Mouse (Mus musculus) brain, adult 2 months (tissue): ENCODE data around the gene Slc36a3.
A peak's percentile ranks its signal among the peaks of the same experiment; 100 is the strongest.
"Not testable (repeated sequence)": the region's sequence is repeated elsewhere in the genome, so short reads cannot be mapped to it uniquely, and the experiment has no call there.

Experiments
- DNase-seq: peaks from one replicate; pipeline ENCODE4 v3.0.0; 2011; ENCODE audit warnings: low read depth, low spot score

Slc36a3 gene

DNA sequence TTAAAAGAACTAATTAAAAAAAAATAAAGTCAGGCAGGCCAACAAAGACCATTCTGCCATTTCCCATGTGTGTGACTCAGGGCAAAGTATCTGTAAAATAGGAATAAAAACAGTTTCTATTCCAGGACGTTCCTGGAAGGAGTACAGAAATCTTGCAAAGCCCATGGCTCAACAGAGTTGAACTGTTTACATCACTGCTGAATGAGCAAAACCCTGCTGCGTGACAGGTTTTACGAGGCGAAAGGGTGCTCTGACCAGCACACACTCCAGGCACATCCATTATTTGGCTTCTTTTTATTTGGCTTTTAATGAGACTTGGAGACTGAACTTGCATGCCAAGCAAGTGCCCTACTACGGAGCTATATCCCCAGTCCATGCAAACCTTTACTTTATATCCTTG is 7.5 kb downstream of the Slc36a3 start:
- no peak for DNase-seq

DNA sequence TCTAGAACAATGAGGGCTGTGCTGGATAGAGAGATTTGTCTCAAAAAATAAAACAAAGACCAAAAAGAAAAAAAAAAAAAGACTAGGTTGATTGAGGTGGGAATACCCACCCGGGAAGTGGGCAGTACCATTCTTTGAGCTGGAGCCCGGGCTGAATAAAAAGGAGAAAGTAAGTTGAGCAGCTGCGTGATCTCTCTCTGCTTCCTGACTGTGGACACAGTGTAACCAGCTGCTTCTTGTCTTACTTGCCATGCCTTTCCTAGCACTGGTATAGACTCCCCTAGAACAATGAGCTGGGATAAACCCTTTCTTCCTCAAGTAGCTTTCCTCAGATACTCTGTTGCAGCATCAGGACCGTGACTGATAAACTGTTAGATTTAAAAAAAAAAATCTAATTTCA is 10.0 kb downstream of the Slc36a3 start:
- no peak for DNase-seq

DNA sequence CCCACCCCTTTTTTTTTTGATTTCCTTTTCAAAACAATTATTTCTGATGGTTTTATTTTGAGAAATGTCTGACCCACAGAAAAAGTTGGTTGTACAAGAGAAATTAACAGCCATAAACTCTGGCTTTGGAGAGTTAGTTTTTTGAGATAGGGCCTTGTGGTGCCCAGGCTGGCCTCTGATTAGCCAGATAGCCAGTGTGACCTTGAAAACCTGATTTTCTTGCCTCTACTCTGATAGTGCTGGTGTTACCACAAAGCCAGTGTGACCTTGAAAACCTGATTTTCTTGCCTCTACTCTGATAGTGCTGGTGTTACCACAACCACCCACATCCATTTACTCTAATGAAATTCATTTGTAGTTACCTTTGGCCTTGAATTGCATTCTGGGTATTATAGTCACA is 13.9 kb downstream of the Slc36a3 start:
- no peak for DNase-seq

DNA sequence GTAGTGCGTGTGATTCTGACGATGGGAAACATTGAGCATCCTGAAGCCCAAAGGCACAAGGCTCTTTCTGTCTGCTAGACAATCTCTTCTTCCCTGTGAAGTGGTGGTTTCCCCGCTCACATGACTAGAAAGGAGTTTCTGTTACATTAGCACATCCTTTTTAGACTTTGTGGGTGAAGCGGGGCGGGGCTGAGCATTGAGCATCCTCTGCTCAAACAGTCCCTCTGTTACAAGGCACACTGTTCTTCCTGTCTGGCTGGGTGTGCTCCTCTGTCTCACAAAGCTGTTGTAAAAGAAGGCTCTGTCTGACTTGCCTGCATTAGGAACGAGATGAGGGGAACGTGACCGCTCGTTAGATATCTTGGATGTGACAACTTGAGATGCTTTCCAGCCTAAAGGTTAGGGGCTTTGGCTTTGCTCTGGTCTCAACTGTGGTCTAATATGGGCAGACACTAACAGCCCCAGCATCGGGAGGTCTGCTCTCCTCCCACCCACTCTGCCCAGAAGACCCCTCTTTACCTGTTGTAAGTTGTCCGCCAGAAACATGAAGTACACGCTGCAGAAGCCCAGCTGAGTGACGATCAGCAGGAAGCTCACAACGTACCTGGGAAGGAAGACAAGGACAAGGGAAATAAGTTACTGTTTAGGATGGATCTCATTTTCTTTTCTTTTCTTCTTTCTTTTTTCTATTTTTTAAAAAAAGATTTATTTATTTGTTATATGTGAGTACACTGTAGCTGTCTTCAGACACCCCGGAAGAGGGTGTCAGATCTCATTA is 14.5 kb downstream of the Slc36a3 start:
- peak; percentile 37 for DNase-seq

DNA sequence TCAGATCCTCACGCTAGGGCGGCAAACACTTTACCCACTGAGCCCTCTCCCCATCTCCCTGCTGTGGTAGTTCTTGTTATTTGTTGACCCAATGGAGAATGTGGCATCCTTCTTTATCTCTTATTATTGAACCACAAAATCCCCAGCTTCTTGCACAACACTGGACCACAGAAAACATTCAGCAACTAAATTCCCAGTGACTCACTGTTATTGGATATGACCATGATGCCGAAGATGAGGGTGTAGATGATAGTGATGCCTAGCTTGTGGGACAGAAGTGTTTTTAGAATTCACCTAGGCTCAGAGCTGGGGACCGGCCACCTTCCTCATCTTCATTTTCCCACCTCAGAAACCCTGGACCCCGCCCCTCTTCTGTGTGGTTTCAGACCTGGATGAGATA is 16.6 kb downstream of the Slc36a3 start:
- DNase-seq: no peak

DNA sequence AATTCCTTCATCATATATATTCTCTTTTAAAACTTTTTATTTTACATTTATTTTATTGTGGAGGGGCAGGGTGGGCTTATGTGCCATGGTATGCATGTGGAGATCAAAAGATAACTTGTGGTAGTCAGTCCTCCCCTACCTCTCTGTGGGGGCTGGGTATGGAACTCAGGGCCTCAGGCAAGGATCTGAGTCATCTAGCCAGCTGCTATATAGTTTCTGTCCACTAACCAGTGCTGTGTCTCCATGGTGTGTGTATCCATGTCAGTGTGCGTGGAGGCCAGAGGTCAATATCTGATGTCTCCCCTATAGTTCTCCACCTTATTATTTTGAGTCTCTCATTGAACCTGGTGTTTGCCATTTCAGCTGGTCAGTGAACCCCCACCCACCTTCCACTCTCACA is 17.1 kb downstream of the Slc36a3 start:
- no peak for DNase-seq

DNA sequence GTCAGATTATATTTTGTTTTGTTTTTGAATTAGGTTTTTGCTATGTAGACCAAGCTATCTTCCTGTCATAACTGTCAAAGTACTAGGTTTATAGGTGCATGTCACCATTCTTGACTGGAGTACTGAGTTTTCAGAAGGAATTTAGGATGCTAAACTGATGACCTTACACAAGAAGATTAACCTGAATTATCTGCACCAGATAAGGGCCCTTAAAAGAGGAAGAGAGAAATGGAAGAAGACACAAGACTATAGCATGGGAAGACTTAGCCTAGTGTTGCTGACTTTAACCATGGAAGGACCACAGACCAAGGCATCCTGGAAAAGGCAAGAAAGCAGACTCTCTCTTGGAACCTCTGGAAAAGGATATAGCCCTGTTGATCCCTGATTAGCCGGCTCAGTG is 18.3 kb downstream of the Slc36a3 start:
- DNase-seq: no peak

DNA sequence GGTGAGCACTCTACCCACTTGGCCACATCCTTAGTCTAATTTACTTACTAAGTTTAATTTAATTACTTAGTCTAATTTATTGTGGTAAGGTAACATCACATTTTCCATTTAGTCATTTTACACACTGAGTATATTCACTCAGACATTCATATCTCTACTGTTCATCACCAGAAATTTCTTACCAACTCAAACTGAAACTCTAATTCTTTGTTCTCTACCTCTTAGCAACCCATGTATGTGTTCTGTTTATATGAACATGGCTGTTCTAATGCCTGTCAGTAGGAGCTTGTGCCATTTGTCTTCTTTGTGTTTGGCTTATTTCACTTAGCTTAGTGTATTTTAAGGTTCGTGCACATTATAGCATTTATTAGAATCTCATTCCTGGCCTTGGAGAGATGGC is 19.6 kb downstream of the Slc36a3 start:
- DNase-seq: no peak

DNA sequence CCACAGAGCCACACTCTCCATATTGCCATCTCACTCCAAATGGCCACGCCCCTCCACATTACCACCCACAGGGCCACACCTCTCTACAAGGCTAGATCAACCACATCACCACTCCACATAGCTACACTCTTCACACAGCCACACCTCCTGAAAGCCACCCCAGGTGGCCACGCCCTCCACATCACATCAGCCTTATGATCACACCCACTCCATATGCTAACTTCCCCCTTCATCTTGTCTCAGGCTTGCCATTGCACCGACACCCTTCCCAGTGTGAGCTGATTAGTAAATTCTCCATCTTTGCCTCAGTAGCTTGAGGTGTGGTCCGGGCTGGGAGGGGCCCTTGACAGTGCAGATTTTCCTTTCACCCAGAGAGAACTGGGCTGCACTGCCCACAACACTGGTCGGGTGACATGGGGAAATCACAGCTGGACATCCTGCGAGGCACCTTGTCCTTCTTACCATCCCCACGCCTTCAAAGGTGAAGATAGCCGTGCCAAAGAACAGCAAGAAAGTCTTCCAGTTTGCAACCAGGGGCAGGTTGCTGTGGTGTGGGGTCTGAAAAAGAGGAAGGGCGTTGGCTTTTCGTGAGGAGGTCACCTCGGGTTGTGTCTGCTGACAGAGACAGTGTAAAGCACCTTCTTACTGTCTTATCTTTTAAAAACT is 20.3 kb downstream of the Slc36a3 start:
- DNase-seq: no peak

DNA sequence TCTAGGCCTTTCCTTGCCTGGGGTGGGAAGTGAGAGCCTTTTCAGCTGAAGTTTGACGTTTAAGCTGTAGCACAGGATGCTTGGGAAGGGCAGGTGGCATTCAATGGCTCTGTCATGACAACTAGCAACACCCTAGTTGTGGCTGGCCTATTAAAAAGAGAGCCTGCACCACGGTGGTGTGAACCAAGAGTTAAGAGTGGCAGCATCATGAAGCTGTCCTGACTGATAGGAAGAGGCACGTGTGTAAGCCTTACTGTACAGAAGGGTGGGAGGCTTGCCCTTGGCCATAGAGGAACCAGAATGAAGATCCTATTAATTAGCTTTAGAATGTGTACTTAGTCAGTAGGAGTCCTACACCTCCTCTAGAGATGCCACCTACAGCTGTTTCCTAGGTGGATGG is 23.1 kb downstream of the Slc36a3 start:
- DNase-seq: no peak

DNA sequence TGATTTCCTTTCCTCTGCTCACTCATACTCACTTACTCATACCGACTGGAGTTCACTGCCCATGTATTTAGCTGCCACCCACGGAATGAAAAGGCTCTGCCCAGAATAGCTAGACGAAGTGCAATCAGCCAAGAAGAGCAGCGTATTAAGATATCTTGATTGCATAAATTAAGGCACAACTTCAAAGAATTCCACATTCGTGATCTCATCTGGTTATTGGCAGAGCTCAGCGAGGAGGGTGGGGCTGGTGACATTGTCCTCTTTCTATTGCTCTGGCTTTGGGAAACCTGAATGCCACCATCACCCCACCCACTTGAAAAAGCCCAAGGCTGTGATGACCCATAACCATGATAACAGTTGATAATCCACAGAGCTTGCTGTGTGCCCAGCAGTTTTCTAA is 23.6 kb downstream of the Slc36a3 start:
- DNase-seq: peak; percentile 77

DNA sequence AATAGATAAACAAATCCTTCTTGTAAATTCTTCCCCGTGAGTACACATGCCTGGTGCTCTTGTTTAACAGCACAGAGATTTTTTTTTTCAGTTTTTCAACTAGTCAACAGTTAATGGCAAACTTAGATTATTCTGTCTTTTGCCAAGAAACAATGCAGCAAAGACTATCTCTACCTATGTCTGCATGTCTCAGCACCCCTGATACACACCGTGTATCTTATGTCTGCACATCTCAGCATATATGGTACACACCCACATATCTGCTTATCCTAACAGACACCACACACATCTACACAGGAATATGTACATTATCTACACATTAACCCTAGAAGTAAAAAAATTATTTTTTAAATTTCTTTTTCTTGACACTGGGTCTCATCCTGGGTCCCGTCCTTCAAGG is 24.8 kb downstream of the Slc36a3 start:
- DNase-seq: no peak

DNA sequence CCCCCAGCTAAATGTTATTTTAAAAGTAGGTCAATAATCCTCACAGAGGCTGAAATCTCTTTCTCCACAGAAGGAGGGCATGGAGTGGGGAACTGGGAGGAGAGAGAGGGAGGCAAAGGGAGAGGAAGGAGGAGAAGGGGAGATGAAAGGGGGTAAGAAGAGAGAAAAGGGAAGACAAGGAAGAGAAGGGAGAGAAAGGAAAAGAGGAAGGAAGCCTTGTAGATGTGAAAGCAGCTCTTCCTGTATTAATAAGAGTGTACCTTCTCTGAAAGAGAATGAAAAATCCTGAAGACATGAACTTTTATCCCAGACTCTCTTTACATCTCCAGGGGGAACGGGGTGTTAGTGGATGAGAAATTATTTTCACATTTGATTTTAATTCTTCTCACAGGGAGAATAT is 30.1 kb downstream of the Slc36a3 start:
- no peak for DNase-seq

DNA sequence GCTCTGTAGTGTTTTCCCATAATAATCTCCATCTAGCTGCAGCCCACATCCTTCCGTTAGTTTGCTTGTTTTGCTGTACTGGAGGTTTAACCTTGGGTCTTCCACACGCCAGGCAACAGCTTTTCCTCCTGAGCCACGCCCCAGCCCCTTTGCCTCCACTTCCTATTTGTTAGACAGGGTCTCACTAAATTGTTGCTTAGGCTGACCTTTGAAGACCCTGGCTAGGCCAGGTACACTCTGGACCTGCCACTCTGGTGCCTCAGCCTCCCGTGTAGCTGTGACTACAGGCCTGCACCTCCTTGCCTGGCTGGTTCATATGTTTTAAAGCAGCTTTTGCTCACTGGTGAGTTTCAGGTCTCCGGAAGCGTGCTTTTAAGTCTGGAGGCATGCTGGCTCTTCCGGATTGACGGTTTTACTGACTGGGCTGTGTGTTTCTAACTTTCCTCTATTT is 30.7 kb downstream of the Slc36a3 start:
- DNase-seq: no peak

DNA sequence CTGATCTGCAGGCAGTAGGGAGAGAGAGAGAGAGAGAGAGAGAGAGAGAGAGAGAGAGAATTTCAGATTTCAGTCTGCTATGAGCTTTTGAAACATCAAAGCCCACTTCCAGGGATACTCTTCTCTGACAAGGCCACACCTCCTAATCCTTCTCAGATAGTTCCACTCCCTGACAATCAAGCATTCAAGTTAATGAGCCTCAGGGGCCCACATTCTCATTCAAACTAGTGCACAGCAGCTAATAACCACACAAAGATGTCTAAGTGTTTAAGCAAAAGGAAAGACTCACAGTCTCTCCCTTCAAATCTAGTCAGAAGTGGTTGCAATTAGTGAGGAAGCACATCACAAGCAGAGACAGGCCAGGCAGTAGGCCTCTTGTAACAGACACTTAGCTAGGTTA is 31.2 kb downstream of the Slc36a3 start:
- DNase-seq: no peak

DNA sequence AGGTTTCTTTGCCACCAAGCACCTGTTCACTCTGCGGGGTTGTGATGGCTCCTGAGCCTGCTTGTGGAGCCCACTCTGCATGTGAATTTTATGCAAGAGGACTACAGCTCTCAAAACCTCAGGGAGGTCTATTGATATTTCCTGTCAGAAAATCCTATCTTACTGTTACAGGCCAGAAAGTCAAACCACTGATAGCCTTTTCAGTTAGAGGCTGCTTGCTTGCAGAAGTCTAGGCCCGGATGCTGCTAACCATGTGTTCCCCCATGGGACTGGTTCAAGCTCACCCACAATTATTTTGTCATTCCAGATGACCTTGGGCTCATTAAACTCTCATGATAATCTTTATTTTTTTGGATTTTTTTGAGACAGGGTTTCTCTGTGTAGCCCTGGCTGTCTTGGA is 34.5 kb downstream of the Slc36a3 start:
- DNase-seq: no peak

DNA sequence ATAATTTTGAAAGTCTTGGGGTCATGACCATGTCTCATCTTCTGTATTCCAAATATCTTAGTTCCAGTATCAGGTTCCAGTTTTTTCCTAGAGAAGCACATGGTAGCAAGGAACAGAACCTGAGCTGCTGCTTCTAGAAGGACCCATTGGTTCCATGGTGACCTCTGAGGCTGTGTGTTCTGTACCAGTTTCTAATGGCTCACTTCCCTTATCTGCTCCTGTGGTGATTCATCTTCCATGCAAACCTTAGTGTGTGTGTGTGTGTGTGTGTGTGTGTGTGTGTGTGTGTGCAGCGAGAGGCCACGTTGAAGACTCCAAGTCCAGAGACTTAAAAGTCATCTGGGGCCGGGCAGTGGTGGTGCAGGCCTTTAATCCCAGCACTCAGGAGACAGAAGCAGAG is 35.5 kb downstream of the Slc36a3 start:
- no peak for DNase-seq

DNA sequence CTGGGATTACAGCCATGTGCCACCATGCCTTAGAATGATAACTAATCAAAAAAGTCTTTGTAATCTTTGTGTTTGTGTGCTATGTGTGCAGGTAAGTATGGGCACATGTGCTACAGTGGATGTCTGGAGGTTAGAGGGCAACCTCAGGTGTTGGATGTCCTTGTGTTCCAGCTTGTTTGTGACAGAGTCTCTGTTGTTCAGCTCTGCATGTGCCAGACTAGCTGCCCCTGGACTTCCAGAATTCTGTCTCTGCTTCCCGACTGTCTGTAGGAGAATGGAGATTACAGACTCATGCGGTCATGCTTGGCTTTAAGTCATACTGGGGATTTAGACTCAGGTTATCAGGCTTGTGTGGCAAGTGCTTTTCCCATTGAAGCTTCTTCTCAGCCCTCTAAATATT is 37.2 kb downstream of the Slc36a3 start:
- DNase-seq: no peak

DNA sequence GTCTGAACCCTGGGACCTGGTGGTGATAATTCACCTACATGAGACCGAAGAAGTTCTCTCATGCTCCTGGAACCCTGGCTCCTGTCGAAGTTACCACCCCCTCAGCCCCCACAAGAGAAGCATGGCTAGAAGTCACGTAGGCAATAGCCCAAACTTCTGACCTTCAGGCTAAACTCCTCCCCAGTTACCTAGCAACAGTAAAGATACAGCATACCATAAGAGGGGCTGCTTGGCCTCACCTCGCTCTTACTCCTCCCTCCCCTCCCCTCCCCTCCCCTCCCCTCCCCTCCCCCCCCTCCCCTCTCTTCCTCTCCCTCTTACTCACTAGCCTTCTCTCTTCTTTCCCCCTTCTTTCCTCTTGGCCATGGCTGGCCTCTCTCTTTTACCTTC is 37.7 kb downstream of the Slc36a3 start:
- not testable (repeated sequence) for DNase-seq

DNA sequence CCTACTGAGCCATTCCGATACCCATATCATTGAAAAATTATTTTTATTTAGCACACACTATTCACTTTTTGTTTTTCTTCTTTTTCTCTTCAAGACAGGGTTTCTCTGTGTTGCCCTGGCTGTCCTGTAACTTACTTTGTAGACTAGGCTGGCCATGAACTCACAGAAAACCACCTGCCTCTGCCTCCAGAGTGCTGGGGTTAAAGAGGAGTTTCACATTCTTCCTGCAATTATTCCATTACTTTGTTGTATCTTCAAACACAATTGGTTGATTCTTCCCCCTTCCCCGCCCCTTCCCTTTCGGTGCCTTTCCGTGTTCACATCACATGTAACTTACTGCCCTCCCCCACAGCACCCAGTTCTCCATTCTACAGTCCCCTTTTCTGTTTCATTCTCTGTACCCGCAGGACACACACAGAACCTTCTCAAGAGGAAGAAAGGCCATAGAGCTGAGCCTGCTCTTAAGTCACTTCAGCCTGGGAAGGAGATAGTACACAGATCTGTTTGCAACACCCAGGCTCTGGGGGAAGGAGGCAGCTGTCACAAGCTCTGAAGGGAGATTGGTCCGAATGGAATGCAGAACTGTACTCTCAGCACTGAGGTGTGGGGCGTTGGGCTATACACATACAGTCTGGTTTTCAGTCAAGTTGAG is 38.2 kb downstream of the Slc36a3 start:
- DNase-seq: peak; percentile 54

DNA sequence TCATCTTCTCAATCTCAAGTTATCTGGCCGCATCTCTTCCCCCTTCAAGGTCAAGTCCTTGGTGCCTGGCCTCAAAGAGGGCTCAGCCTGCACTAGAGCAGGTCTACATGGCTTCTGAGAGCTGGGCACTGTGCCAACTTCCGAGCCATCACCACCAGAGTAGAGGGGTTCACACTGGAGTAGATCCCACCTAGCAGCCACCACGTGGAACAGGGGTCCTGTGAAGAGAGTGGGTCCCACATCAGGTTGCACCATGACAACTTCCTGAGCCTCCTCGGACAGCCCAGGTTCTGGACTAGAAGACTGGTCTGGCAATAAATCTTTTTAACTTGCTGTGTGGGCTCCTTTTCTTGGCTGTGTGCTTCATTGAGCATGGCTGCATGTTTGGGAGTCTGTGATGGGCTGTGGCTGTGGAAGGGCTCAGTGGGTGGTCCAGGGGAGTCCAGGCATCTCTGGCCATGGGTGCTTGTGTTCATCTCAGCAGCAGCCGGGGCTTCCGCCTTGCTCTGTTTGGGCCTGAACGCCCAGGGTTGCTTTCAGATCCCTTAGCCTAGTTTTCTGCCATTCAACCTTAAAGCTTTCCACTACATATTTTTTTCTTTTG is 40.8 kb downstream of the Slc36a3 start:
- no peak for DNase-seq

DNA sequence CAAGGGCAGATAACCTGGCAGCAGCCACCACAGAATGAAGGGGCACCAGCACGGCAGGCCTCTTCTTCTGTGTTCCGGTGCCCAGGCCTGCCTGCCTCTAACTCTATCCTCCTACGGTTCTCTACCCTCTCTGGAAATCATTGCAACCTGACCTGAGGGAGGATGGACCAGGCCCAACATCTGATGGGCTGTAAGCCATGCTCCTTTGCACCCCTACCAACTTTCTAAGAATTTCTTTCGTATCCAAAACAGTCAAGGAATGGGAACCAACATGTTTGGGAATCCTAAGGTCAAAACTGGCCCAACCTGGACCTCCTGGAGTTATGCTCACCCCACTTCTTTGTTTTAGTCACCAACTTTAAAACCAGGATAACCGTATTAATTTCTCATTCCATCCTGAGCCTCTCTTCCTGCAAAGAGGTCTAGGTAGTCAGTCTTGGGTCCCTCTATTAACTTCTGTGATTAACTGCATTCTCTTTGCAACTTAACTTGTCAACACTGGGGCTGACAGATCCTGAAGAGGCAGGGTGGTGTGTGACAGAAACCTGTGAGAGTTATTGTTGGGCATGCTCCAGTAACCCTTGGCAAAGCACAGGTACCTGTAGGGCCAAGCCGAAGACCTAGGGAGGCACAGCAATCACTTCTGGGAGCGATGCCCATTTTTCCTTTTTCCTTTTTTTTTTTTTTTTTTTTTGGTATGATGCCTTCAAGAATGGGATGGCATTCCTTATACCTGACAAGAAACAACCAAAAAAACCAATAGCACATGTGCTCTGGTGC is 41.8 kb downstream of the Slc36a3 start:
- peak; percentile 33 for DNase-seq
